Mouse (Mus musculus) liver, embryonic 15.5 days (tissue): Measurements from ENCODE around the gene B4galt5. TPM values are rescaled to one million over a fixed set of nuclear protein-coding genes. Genes with fewer than 3 reads are reported as not detected.
A peak's percentile ranks its signal among the peaks of the same experiment; 100 is the strongest.

Experiments
- ATAC-seq: fragments of 200-750 bp; cut with Nextera tagmentation; 2 replicates; pipeline ENCODE4 v1.8.0; 2017; ENCODE audit warnings: moderate number of reproducible peaks, mild to moderate bottlenecking, moderate library complexity; ENCODE audit not compliant: insufficient read depth
- H3K27ac ChIP-seq: fragments of 300-500 bp; sonication (generic); replicated peaks from 2 replicates; pipeline ENCODE4 v1.5.1; 2015; ENCODE audit warnings: mild to moderate bottlenecking, inconsistent platforms
- H3K27me3 ChIP-seq: fragments of 300-500 bp; sonication (generic); 2 replicates; pipeline ENCODE4 v1.6.1; 2015; ENCODE audit warnings: mild to moderate bottlenecking, inconsistent platforms
- H3K36me3 ChIP-seq: fragments of 300-500 bp; sonication (generic); replicated peaks from 2 replicates; pipeline ENCODE4 v1.6.1; 2015; ENCODE audit warnings: moderate library complexity, mild to moderate bottlenecking, inconsistent platforms
- H3K4me1 ChIP-seq: fragments of 300-500 bp; sonication (generic); replicated peaks from 2 replicates; pipeline ENCODE4 v1.6.1; 2015; ENCODE audit warnings: inconsistent platforms
- H3K4me2 ChIP-seq: fragments of 300-500 bp; sonication (generic); 2 replicates; pipeline ENCODE4 v1.6.1; 2015; ENCODE audit warnings: moderate library complexity, mild to moderate bottlenecking, inconsistent platforms
- H3K4me3 ChIP-seq: fragments of 300-500 bp; sonication (generic); replicated peaks from 2 replicates; pipeline ENCODE4 v1.5.1; 2015; ENCODE audit warnings: mild to moderate bottlenecking, inconsistent platforms
- H3K9ac ChIP-seq: fragments of 300-500 bp; sonication (generic); 2 replicates; pipeline ENCODE4 v1.6.1; 2015; ENCODE audit warnings: moderate library complexity, mild to moderate bottlenecking, inconsistent platforms
- H3K9me3 ChIP-seq: fragments of 300-500 bp; sonication (generic); replicated peaks from 2 replicates; pipeline ENCODE4 v1.6.1; 2016; ENCODE audit warnings: inconsistent platforms
- WGBS: fragments of 180-500 bp; shearing (Covaris S2); methylation state at CpG from one replicate; pipeline ENCODE4 v1.1.7; 2015; ENCODE audit warnings: mixed read lengths; ENCODE audit not compliant: insufficient replicate concordance; 5-methylcytosine and 5-hydroxymethylcytosine counted together
- polyA plus RNA-seq: library from polyadenylated mRNA; unstranded; fragments of >200 nt; fragmentation: Nextera tagmentation; extraction: Ambion mirVana; gene quantifications from 2 replicates; pipeline ENCODE4 v1.2.1, GENCODE M21; 2015

The B4galt5 gene
- polyA plus RNA-seq, 1 experiment from 2014 or later = 2.4 TPM

- no peak overlapping the region for H3K4me2 ChIP-seq
- H3K4me1 ChIP-seq = peaks cover 45% of the 10 kb centered on the region
- WGBS = 47% methylated on average over 5 of the region's 5 CpGs
Measured at GRCm38 (mm10) chr2:167331432-167331921, 17.5 kb downstream of the B4galt5 start.

GRCm38 (mm10) chr2:167330581-167330980 is 18.4 kb downstream of the B4galt5 start:
- H3K36me3 ChIP-seq = no peaks in the 10 kb centered on the region
- WGBS = 74% methylated on average over 5 of the region's 5 CpGs
- no peak overlapping the region for H3K9ac ChIP-seq
- H3K27ac ChIP-seq = no peak overlapping the region
- no peak overlapping the region for H3K4me2 ChIP-seq
- no peak overlapping the region for H3K4me3 ChIP-seq
- H3K27me3 ChIP-seq = no peaks in the 10 kb centered on the region
- H3K4me1 ChIP-seq = peaks cover 36% of the 10 kb centered on the region
- H3K9me3 ChIP-seq = no peaks in the 10 kb centered on the region
- ATAC-seq = no peak

More at GRCm38 (mm10) chr2:167331432-167331921, 17.5 kb downstream of the B4galt5 start:
- Histone ChIP-seq H3K9me3 (no peaks in the 10 kb centered on the region), H3K27me3 (no peaks in the 10 kb centered on the region), H3K4me3 (no peak overlapping the region), H3K9ac (no peak overlapping the region), H3K27ac (no peak overlapping the region; the same call in 1 of the 2 replicates), H3K36me3 (no peaks in the 10 kb centered on the region)
- ATAC-seq = no peak

DNA sequence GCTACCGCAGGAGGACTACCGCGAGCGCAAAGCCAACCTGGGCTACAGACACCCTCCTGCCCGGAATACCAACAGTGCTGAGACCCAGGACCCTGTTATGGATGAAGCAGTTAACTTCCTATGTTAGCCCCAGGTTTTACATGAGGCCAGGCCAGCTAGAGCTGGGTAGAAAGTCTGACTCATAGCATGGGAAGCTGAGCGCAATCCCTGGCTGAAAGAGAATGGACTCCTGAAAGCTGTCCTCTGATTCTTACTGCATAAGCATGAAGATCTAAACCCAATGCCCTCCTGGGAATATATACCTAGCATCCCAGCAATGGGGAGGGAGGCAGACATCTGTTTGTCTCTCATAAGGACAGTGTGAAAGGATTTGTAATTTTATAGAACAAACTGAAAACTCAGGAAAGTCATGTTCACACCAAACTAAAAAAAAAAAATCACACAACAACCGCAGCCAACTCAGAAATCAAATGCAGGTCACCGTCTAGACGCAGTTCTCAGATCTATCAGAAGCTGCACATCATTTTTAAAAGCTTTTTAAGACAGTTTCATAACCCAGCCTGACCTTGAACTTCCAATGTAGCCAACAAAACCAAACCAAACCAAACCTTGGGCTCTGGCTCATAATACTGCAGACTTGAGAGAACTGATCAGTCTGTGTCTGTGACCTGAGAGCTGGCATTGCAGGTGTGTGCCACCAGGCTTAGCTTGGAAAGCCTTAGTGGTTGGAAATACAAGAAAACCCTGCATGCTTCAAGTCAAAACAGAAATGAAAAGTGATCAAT is 19.3 kb downstream of the B4galt5 start:
- H3K4me3 ChIP-seq = no peak overlapping the region
- no peaks in the 10 kb centered on the region for H3K9me3 ChIP-seq
- H3K4me1 ChIP-seq = peaks cover 29% of the 10 kb centered on the region
- no peak overlapping the region for H3K9ac ChIP-seq
- no peak overlapping the region for H3K4me2 ChIP-seq
- H3K27me3 ChIP-seq = no peaks in the 10 kb centered on the region
- 85% methylated on average over 9 of the region's 9 CpGs for WGBS
- no peaks in the 10 kb centered on the region for H3K36me3 ChIP-seq
- H3K27ac ChIP-seq = no peak overlapping the region
- no peak for ATAC-seq

DNA sequence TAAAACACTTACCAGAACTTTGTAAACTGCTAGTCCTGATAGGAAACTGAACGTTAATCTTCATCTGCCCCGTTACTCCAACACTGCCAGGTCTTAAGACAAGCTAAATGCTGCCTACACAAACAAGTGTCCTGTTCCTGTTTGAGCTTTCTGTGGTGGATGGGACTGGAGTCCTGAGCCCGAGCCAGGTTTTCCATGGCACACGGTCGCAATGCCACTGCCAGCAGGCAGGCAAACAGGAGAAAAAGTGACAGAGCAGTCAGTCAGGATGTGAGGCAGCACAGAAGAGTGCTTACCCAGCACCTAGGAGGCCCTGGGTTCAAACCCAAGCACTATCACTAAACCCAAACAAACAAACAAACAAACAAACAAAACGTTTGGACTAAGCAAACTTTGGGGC is 20.6 kb downstream of the B4galt5 start:
- no peak overlapping the region for H3K27ac ChIP-seq
- no peak for ATAC-seq
- H3K4me3 ChIP-seq = no peak overlapping the region
- no peaks in the 10 kb centered on the region for H3K36me3 ChIP-seq
- no peak overlapping the region for H3K9ac ChIP-seq
- H3K4me2 ChIP-seq = no peak overlapping the region
- peaks cover 26% of the 10 kb centered on the region for H3K4me1 ChIP-seq
- 53% methylated on average over 6 of the region's 6 CpGs for WGBS
- H3K9me3 ChIP-seq = no peaks in the 10 kb centered on the region
- no peaks in the 10 kb centered on the region for H3K27me3 ChIP-seq

DNA sequence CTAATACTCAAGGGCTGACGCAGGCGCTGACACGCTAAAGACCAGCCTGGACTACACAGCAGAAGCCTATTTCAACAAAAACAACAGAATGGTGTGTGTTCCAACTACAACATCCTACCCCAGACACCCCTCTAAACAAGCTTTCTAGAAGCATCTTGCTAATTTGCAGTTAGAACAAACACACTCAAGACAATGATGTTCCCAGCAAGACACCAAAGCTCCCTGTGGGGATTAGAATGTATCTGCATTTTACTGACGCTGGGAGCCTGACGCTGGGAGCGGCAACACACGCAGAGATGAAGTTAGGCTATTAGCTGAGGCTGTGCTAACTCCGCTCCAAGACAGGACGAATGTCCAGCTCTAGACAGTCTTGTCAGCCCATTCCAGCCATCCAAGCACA is 22.4 kb downstream of the B4galt5 start:
- H3K4me1 ChIP-seq = peaks cover 20% of the 10 kb centered on the region
- 77% methylated on average over 9 of the region's 9 CpGs for WGBS
- H3K9ac ChIP-seq = no peak overlapping the region
- no peaks in the 10 kb centered on the region for H3K36me3 ChIP-seq
- no peak overlapping the region for H3K4me2 ChIP-seq
- no peak overlapping the region for H3K4me3 ChIP-seq
- no peaks in the 10 kb centered on the region for H3K9me3 ChIP-seq
- H3K27me3 ChIP-seq = no peaks in the 10 kb centered on the region
- H3K27ac ChIP-seq = no peak overlapping the region
- no peak for ATAC-seq

- WGBS = 69% methylated on average over 10 of the region's 10 CpGs
- H3K27ac ChIP-seq = no peak overlapping the region
- no peaks in the 10 kb centered on the region for H3K27me3 ChIP-seq
- H3K4me1 ChIP-seq = peaks cover 11% of the 10 kb centered on the region
- no peaks in the 10 kb centered on the region for H3K9me3 ChIP-seq
- ATAC-seq = no peak
- H3K4me3 ChIP-seq = no peak overlapping the region
- H3K36me3 ChIP-seq = no peaks in the 10 kb centered on the region
- no peak overlapping the region for H3K4me2 ChIP-seq
- no peak overlapping the region for H3K9ac ChIP-seq
Measured at GRCm38 (mm10) chr2:167324151-167324930, 24.6 kb downstream of the B4galt5 start.

GRCm38 (mm10) chr2:167323116-167323515 is 25.9 kb downstream of the B4galt5 start:
- no peaks in the 10 kb centered on the region for H3K36me3 ChIP-seq
- H3K9me3 ChIP-seq = no peaks in the 10 kb centered on the region
- WGBS = 66% methylated on average over 3 of the region's 3 CpGs
- H3K4me2 ChIP-seq = no peak overlapping the region
- no peak overlapping the region for H3K4me3 ChIP-seq
- peaks cover 23% of the 10 kb centered on the region for H3K4me1 ChIP-seq
- no peak overlapping the region for H3K9ac ChIP-seq
- no peak for ATAC-seq
- H3K27me3 ChIP-seq = no peaks in the 10 kb centered on the region
- H3K27ac ChIP-seq = no peak overlapping the region

DNA sequence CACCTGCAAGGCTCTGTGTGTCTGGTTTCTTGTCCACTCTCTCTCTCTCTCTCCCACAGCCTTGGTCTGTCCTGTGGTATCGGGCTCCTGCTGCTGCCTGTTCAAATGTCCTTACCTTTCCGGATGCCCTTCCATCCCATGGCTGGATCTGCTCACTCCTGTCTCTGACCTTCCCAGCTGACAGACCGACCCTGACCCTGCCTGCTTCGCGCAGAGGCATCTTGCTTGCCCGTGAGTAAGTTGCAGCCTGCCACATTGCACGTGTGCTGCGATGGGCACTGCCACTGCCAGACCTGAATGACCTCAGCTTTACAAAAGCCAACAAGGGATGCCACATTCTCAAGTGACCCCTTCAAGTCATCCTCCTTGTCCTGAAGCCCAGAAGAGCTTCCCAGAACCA is 27.6 kb downstream of the B4galt5 start:
- peaks cover 34% of the 10 kb centered on the region for H3K4me1 ChIP-seq
- no peaks in the 10 kb centered on the region for H3K9me3 ChIP-seq
- H3K36me3 ChIP-seq = no peaks in the 10 kb centered on the region
- ATAC-seq = no peak
- H3K4me2 ChIP-seq = no peak overlapping the region
- no peak overlapping the region for H3K4me3 ChIP-seq
- H3K9ac ChIP-seq = no peak overlapping the region
- WGBS = 75% methylated on average over 8 of the region's 8 CpGs
- no peak overlapping the region for H3K27ac ChIP-seq
- no peaks in the 10 kb centered on the region for H3K27me3 ChIP-seq

DNA sequence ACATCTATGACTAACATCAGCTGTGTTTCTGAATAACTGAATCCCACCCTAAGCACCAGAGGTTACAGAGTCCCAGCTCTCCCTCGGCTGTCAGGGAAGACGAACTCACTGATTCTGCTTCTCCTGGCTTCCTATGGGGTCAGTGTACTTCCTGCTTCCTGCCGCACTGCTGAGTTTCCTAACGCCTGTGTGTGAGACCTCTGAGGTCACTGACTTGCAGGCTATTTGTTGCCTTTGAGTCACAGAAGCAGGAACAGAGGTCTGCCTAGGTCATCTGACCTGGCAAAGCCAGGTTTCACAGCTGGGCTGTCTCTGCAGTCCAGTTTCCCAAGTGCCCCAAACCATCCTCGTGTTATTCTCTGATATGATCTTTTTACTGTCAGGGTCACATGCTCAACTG is 30.0 kb downstream of the B4galt5 start:
- no peak overlapping the region; the same call in 1 of the 2 replicates for H3K27ac ChIP-seq
- H3K36me3 ChIP-seq = no peaks in the 10 kb centered on the region
- H3K4me3 ChIP-seq = no peak overlapping the region
- 0 out of 2 replicates have a peak overlapping the region, but pooled peaks have one; percentile 9 for H3K4me2 ChIP-seq
- H3K9ac ChIP-seq = no peak overlapping the region
- H3K4me1 ChIP-seq = peaks cover 41% of the 10 kb centered on the region
- 5% methylated on average over 5 of the region's 5 CpGs for WGBS
- H3K9me3 ChIP-seq = no peaks in the 10 kb centered on the region
- peak; percentile 61; the same call in 1 of the 2 replicates for ATAC-seq
- no peaks in the 10 kb centered on the region for H3K27me3 ChIP-seq

- 57% methylated on average over 3 of the region's 3 CpGs for WGBS
Measured at GRCm38 (mm10) chr2:167316724-167317187, 32.2 kb downstream of the B4galt5 start.

DNA sequence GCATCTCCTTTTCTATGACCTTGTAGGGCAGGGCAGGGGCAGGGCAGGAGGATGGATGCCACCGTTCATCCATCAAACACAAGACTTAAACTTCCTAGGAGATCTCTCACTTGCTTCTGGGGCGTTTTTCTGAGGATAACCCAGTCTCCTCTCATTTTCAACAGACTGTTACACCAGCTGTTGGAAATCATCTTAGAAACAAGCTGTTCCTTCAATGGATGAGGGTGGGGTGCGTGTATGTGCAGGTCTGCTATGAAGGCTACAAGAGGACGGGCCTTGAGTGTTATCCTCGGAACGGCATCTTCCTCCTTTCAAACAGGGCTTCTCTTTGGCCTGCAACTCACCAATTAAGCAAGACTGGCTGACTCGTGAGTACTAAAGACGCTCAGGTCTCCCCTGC is 34.5 kb downstream of the B4galt5 start:
- no peak for ATAC-seq
- Histone ChIP-seq H3K4me2 (peak overlapping the region; percentile 10; the same call in 1 of the 2 replicates), H3K36me3 (0 out of 2 replicates have a peak, but pooled peaks cover 11% of the 10 kb centered on the region), H3K27ac (0 out of 2 replicates have a peak overlapping the region, but pooled peaks have one; percentile 3), H3K27me3 (no peaks in the 10 kb centered on the region), H3K9me3 (no peaks in the 10 kb centered on the region), H3K4me1 (peaks cover 53% of the 10 kb centered on the region), H3K9ac (no peak overlapping the region), H3K4me3 (no peak overlapping the region)
- WGBS = 57% methylated on average over 8 of the region's 8 CpGs

More at GRCm38 (mm10) chr2:167316724-167317187, 32.2 kb downstream of the B4galt5 start:
- H3K4me1 ChIP-seq = peaks cover 56% of the 10 kb centered on the region
- H3K9ac ChIP-seq = no peak overlapping the region
- H3K4me2 ChIP-seq = no peak overlapping the region
- no peak overlapping the region for H3K27ac ChIP-seq
- H3K9me3 ChIP-seq = no peaks in the 10 kb centered on the region
- no peak for ATAC-seq
- 0 out of 2 replicates have a peak, but pooled peaks cover under 1% of the 10 kb centered on the region for H3K36me3 ChIP-seq
- H3K27me3 ChIP-seq = no peaks in the 10 kb centered on the region
- no peak overlapping the region for H3K4me3 ChIP-seq
